Mouse (Mus musculus) kidney, postnatal 25 days (tissue): Measurements from ENCODE around the gene Gm37419.

ENCODE experiments used
- DNase-seq, 2 experiments: peaks; one replicate each; pipeline ENCODE4 v3.0.0; 2021; ENCODE audit warnings: mixed read lengths in 2 of 2

Gm37419 gene

DNA sequence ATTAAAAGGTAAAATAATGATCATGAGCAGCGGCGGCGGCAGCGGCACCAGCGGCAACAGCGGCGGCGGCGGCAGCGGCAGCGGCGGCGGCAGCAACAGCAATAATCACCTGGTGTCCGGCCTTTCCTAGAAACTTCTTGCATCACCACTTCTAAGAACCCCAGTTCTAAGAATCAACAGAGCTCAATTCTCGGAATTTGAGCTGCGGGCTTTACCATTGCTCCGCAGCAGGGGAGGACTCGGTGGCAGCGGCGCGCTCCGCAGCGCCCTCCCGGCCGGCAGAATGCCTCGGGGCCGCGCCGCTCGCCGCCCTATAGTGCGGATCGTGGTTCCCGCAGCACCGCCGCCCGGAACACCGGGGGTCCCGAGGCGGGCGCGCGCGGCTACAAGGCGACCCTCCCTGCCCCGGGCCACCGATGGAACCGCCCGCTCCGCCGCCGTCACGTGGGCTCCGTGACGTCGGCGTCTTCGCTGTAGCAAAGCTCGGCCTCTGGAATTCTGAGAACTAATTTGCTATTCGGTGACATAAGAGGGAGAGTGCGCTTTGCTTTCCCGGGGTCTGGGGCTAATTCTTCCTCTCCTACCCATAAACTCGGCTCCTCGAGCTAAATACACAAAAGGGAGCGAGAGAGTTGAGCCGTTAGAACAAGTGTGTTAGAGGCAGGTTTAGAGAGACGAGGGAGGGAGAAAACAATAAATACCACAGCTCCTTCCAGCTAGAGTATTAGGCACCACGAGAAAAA lies at the start of gene Gm37419, which contains the start of gene Bcl6:
TSS of gene Gm37419 (plus strand) at position 17 of the 743 bp plus-strand sequence.
TSS of gene Bcl6 (minus strand) at position 387 of the 743 bp plus-strand sequence.
- DNase-seq = peak; percentile 85 to 91

DNA sequence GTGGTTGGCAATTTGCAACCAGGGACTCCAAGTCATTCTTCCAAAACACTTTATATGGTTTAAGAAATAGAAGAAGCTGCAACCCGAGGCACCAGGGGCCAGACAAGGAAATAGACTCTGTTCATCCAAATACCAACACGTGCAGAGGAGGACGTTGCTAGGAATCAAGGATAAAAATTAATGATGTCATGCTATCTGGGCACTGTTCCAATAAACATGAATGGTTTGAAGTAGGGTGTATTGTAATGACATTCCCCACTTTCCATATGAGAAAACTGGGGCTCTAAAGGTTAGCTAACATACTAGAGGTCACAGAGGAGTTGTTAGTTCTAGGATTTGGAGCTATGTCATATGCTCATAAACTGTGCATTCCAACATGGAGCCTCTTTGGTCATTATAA lies 43.5 kb upstream of the Gm37419 start:
- DNase-seq = no peak

DNA sequence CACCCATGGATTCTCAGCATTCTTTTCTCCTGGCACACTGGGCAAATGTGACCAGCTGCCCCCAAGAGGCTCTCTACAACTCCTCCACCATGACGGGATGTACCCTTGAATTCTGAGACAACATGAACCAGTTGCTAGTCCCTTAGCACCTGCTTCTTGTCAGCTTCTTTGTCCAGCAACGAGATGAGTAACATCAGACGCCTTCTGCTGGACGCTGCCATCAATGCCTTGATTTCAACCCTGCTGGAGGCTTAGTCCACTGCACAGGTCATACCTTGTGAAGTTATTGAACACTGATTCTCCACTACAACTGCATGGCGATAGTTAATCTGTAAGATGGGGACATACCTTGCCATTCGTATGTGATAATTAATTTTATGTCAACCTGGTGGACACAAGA lies 40.6 kb upstream of the Gm37419 start:
- peak in 1 of 2 experiments; percentile 40 for DNase-seq

- DNase-seq = no peak
Observed at GRCm38 (mm10) chr16:23952101-23952727, 36.1 kb upstream of the Gm37419 start.

- DNase-seq = peak in 1 of 2 experiments; percentile 84
Observed at GRCm38 (mm10) chr16:23953189-23953958, 34.9 kb upstream of the Gm37419 start.

DNA sequence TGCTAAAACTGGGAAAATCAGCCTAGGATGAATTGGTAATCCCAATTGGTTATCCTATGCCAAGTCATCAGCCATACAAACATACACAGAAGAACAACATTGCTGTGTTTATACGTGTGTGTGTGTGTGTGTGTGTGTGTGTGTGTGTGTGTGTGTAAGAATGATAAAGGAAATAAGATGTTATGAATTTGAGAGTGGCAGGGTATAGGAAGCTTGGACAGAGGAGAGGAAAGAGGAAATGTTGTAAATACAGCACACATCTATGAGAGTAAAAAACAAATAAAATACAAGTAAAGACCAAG lies 34.4 kb upstream of the Gm37419 start:
- no peak for DNase-seq

DNA sequence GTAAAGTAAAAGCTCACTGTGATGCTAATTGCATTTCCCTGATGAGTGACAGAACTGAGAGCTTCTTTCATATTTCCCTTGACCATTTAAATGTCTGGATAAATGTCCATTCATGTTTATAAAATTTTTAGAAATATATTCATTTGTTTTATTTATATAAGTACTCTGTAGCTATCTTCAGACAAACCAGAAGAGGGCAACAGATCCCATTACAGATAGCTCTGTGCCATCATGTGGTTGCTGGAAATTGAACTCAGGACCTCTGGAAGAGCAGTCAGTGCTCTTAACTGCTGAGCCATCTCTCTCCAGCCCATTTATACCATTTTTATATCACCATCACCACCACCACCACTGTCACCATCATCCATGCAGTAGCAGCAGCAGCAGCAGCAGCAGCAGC lies 29.3 kb upstream of the Gm37419 start:
- no peak for DNase-seq

- DNase-seq = peak in 1 of 2 experiments; percentile 62
Observed at GRCm38 (mm10) chr16:23962401-23962800, 25.9 kb upstream of the Gm37419 start.

GRCm38 (mm10) chr16:23963896-23964668 lies 24.2 kb upstream of the Gm37419 start:
- no peak for DNase-seq

- no peak for DNase-seq
Observed at GRCm38 (mm10) chr16:23964706-23965367, 23.4 kb upstream of the Gm37419 start.

DNA sequence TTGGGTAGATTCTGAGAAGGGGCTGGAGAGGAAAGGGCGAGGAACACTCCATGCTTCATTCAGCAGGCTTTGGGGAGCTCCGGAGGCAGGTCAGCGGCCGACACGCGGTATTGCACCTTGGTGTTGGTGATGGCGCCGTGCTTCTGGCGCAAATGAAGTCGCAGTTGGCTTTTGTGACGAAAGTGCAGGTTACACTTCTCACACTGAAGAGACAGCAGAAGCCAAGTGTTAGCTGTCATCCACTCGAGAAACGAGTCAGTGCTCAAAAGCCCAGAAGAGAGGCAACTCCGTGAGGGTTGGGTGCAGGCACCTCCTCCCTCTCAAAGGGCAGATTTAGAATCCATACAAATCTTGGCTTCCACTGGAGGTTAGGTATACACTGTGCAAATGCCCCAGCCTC lies 22.2 kb upstream of the Gm37419 start:
- no peak for DNase-seq

- no peak for DNase-seq
Observed at GRCm38 (mm10) chr16:23967301-23967700, 21.0 kb upstream of the Gm37419 start.

DNA sequence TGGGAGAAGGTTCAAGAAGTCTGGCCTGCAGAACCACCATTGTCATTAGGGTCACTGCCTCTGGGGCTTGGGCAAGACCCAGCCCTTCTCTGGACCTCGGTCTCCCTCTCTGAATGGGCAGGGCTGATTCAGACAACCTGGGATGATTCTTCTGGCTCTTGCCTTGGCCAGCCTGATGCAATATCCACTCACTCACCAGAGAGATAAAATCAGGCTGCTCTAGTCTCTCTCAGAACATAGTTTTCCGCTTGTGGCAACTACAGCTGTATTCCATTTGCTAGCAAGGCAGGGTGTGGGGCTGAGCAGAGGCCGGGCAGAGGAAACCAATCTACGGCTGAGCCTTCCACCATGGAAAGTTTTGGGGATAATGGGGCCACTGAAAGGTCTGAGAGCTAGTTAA lies 19.4 kb upstream of the Gm37419 start:
- DNase-seq = no peak

- no peak for DNase-seq
Observed at GRCm38 (mm10) chr16:23969919-23970318, 18.4 kb upstream of the Gm37419 start.

DNA sequence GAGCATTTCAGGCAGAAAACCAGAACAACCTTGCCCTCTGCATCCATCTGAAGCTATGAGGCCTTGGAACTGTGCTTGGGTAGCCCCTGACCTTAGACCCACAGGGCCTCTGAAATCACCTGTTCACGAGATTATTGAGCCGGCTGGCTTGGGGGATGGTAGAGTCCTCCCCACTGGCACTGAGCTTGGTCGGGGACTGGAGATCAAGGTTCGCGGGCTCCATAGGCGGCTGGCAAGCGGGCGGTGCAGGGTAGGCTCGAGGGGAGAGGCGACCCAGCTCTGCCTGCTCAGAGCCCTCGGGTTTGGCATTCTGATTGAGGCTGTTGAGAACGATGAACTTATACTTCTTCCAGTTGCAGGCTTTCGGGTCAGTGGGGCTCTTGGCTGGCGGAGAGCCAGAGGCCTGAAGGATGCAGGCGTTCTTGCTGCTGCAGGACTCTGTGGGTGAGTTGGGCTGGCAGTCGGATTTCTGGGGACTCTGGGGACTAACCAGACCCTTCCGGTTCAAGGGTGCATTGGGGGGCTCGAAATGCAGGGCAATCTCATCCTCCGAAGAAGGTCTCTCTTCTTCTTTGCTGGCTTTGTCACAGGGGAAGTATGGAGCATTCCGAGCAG lies 16.0 kb upstream of the Gm37419 start:
- peak; percentile 29 to 75 for DNase-seq

DNA sequence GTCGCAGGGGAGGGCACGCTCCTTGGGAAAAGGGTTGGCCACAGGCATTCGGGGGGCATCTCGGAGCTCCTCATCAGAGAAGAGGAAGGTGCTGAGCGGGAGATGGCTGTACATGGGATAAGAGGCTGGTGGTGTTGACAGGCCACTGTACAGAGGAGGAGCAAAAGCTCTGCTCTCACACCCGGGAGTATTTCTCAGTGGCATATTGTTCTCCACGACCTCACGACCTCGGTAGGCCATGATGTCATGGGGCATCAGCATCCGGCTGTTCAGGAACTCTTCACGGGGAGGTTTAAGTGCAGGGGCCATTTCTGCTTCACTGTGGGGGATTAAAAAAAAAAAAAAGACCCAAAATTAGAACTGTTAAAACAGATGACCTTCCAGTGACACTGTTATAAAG lies 15.4 kb upstream of the Gm37419 start:
- DNase-seq = no peak

- DNase-seq = no peak
Observed at GRCm38 (mm10) chr16:23973635-23974367, 14.5 kb upstream of the Gm37419 start.

DNA sequence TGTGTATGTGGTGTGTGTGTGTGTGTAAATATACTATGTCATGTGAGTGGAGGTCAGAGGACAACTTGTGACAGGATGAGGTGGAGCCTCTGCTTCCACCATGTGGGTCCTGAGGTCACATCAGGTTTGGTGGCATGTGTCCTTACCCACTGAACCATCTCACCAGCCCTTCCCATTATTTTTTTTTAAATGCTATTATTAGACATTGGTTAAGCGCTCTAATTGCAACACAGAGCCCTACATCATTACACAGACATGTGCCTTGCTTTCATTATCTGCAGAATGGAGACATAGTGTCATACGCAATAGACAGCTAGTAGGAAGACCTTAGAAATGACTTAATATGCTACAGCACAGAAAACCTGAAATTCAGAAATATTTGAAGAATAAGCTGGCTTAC lies 12.1 kb upstream of the Gm37419 start:
- no peak for DNase-seq

DNA sequence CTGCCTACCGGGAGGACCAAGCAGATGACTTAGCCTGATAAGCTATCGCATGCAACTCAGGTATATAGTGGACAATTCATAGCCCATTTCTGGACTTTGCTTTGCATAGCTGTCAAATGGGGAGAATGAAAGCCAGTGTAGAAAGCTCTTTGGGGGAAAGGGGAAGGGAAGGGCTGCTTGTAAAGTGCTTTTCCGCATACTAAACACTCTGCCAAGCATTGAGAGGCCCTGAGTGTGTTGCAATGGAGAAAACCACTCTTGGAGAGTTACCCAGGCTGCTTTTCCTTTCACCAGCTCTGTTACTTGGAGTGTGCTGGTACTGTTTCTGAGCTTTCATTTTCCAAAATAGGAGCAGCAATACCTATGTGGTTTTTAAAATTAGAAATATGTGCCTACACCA lies 10.6 kb upstream of the Gm37419 start:
- no peak for DNase-seq

DNA sequence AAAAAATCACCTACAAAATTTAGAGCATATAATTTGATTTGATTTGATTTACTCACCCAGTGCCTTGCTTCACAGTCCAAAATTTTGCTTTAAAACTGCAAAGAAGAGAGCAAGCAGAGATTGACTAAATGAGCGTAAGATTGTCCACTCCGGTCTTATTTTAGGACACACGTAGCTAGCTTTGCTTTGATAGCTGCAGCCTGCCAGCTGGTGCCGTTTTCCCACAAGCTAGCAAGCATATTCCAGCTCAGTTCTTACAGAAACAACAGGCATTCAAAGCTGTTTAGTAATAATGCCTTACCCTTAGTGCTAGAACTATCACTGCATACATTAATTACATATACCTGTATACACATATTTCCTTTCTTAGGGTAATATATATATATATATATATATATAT lies 9.8 kb upstream of the Gm37419 start:
- DNase-seq = no peak

DNA sequence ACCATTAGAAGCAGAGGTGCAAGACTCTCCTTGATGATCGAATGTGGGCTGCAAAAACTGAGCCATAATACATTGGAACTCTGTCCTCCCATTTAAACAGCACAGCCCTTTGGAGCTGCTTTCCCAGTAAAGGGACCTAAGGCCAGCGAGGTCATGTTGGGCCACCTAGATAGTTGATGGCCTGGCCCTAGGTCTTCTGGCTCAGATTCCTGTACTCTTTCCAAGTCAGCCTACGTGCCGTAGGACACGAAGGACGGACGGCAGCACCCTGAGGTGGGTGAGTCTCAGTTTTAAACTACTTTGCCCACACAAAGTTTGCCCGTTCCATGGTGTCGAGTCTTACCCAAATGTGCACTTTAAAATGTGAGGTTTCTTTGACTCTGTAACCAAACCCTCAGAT lies 8.8 kb upstream of the Gm37419 start:
- DNase-seq = no peak
